Mouse (Mus musculus) kidney, adult 10 weeks (tissue): ENCODE measurements around the gene Prss27. TPM values are rescaled to one million over a fixed set of nuclear protein-coding genes. Genes with fewer than 3 reads are reported as not detected.

ENCODE experiments used
- polyA plus RNA-seq: library from polyadenylated mRNA; stranded (reverse); fragments of 350-450 nt; fragmentation: Illumina TruSeq; extraction: RNeasy Lipid Tissue Mini Kit (QIAGEN cat#74804); gene quantifications from one replicate; pipeline ENCODE4 v1.2.3, GENCODE M21; 2014; ENCODE audit warnings: low read depth, low replicate concordance

Prss27 gene
- not detected for polyA plus RNA-seq

DNA sequence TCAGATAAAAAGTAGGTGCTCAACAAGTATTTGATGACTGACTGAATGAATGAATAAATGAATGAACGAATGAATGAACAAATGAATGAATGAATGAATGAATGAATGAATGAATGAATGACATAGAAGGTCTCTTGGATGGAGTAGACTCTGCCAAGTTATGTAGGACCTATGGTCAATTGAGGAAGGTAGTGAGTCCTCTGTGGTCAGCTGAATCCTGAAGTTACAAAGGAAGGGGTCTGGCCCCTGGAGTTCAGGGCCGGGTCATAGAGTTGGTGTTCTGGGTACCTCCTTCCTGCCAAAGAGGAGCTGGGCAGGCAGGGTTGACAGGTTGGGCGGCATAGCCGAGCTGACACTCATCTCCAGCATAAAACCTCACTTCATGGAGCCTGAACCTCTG lies at the start of gene Prss27:
TSS of gene Prss27 (plus strand) at position 301 of the 400 bp plus-strand sequence.

DNA sequence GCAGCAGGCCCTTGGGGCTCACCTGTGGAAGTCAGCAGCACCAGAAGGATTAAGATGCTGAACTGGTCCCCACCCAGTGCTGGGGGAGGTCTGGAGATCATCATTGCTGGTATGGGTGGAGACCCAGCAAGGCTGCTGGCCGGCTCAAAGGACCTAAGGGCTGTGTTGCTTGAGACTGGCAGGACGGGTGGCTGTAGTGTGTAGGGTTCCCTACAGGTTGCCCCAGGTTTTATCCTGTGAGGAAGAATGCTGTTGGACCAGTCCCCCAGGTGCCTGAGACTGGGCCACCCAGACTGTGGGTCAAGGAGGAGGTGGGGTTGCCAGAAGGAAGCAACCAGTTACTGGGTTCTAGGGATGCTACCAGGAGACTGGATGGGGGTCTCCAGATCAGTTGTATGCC lies 40.0 kb upstream of the Prss27 start, which contains the start of gene Prss22:
TSS of gene Prss22 (minus strand) at position 200 of the 400 bp plus-strand sequence.

DNA sequence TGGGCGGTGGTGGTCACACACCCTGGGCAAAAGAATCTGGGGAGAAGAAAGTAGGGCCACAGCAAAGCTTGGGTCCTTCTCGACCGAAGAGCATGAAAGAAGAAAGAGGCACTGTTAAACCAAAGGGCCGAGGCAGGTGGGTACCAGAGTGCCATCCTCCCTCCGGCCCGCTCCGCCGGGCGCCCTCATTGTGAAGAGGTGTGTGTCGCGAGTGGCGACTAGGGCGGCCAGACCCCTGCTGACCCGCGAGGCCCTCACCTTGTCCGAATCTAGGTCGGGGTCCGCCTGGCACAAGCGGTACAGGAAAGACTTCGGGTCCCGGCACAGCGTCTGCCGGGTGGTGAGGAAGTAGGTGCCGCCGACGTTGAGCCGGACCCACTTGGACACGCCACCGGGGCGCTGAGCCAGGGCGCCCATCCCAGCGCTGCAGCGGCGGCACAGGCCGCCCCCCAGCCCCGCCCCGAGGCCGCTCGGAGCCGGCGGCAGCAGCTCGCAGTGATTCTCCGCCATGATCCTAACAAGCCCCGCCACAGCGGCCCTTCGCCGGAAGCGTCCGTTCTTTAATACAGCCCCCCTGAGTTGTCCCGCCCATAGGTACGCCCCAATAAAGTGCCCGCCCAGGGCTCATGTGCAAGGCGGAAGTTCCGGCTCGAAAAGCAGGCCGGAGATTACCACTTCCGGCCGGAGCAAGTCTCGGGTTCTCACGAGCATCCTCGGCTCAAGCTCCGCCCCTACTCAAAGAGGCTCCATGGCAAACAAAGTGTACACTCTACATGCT lies 35.2 kb downstream of the Prss27 start, which contains the start of gene Kctd5:
TSS of gene Kctd5 (minus strand) at position 567 of the 778 bp plus-strand sequence.

Other genes starting within 250 kb of the Prss27 start
- 69.0 TPM for gene Srrm2, start 247.6 kb upstream of the Prss27 start, polyA plus RNA-seq
- gene Elob, start 209.0 kb upstream of the Prss27 start, polyA plus RNA-seq, result 12.0 TPM
- not detected for gene Prss33, start 202.1 kb upstream of the Prss27 start, polyA plus RNA-seq
- not detected for gene Prss32, start 194.3 kb upstream of the Prss27 start, polyA plus RNA-seq
- gene Prss41, start 194.0 kb upstream of the Prss27 start, polyA plus RNA-seq, result not detected
- not detected for gene Prss21, start 170.1 kb upstream of the Prss27 start, polyA plus RNA-seq
- not detected for gene Dcpp1, start 157.3 kb upstream of the Prss27 start, polyA plus RNA-seq
- not detected for gene Dcpp2, start 157.3 kb upstream of the Prss27 start, polyA plus RNA-seq
- not detected for gene Dcpp3, start 120.7 kb upstream of the Prss27 start, polyA plus RNA-seq
- not detected for gene Sbp, start 96.5 kb upstream of the Prss27 start, polyA plus RNA-seq
- gene Sbpl, start 82.9 kb upstream of the Prss27 start, polyA plus RNA-seq, result not detected
- gene Prss30, start 57.6 kb upstream of the Prss27 start, polyA plus RNA-seq, result not detected
- gene Prss22, start 40.0 kb upstream of the Prss27 start, polyA plus RNA-seq, result not detected
- 19.8 TPM for gene Kctd5, start 35.3 kb downstream of the Prss27 start, polyA plus RNA-seq
- gene Pdpk1, start 112.8 kb downstream of the Prss27 start, polyA plus RNA-seq, result 45.9 TPM
- 1.0 TPM for gene Amdhd2, start 125.6 kb downstream of the Prss27 start, polyA plus RNA-seq
- 120 TPM for gene Atp6v0c, start 131.6 kb downstream of the Prss27 start, polyA plus RNA-seq
- 5.7 TPM for gene Tbc1d24, start 167.4 kb downstream of the Prss27 start, polyA plus RNA-seq
- gene Ntn3, start 171.4 kb downstream of the Prss27 start, polyA plus RNA-seq, result not detected
- 1.6 TPM for gene Tedc2, start 182.7 kb downstream of the Prss27 start, polyA plus RNA-seq
- gene Ccnf, start 213.3 kb downstream of the Prss27 start, polyA plus RNA-seq, result not detected